Mouse (Mus musculus): ENCODE measurements around the gene Nmur1. TPM values are rescaled to one million over a fixed set of nuclear protein-coding genes. Genes with fewer than 3 reads are reported as not detected.
"Not testable (repeated sequence)": the region's sequence is repeated elsewhere in the genome, so short reads cannot be mapped to it uniquely, and the experiment has no call there.

The Nmur1 gene
- total RNA-seq, 2 experiments from 2014 or later = not detected

DNA sequence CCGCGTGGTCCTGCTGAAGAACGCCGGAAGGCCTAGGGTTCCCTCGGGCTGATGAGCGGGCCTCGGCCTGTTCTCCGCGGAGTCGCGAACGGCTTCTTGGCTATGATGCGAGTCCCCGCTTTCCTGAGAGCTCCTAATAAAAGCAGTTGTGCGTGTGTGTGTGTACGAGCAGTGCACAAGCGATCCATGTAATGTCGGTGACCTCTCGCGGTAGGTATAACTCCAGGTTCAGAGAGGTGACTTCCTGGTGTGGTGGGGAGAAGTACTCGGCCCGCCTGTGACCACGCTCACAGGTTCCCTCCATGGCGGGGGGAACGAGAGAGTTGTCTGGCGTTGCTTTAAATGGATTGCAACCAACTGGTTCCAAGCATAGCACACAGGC lies 66.2 kb downstream of the Nmur1 start:
- no peak for DNase-seq (ENCODE audit: low spot score in 2 of 2)

DNA sequence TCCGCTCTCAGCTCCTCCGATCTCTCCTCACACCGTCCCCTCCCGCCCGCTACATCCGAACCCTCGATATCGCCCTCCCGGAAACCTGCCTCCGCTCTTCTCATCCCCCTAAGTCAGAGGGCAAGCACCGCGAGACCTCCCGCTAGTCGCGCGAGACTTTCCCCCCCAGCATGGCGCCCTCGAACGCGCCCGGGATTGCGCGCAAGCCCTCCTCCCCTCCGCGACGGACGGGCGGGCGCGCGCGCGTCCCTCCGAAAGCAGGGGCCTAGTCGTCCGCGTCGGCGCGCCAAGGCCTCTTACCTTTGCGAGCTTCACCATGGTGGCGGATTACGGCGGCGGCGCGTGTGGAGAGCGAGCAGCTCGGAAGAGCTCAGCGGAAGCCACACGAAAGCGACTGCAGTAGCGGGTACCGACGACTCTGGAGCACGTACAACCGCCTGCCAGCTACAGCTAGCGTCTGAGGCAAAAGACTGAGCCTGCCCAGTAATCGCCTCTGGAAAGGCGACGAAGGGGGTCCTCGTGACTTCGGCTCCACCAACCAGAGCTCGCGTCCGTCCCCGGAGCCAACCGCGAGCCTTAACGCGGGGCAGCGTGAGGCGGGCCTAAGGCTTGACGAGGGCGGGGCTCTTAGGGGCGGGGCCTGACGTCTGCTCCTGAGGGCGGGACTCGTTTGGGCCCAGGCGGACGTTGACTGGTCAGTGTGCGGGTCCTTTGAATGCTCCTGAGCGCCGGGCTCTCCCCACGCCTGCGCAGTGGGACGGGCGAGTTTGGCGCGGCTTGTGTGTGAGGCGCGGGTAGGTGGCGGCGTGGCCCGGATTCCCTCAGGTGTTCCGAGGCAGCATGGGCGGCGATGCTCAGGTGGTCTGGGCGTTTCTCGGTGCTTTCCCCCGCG lies 66.9 kb downstream of the Nmur1 start, which contains the start of gene Ncl:
TSS of gene Ncl (minus strand) at position 495 of the 892 bp plus-strand sequence.
- DNase-seq (ENCODE audit: low spot score in 2 of 2) = peak; percentile 93 to 96

DNA sequence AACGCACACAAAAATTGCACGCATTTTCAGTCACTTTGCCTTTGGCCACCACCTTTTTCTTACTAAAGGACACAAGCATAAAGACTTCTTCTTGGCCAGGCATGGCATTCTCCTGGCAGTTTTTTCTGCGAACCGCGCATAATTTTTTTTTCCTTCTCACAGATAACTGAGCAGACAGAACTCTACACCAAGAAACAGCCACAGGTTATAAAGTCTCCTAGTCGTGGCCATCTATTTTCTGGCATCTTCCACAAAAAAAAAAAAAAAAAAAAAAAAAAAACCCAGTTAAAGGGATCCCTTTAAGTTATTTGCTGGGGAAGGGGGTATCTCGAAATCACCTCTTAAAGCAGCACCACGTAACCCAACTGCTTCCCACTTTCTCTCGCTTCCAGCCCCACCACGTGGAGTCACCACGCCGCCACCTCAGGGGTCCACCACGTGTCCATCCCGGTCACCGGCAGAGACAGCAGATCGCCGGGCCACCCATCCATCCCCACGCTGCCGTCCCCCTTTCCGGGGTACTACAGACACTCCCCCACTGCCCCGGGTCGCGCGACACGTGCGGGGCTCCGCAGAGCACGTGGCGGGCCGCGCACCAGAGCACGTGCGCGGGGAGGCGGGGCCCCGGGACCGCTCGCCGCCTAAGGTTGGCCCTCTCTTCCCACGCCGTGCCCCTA lies 67.7 kb downstream of the Nmur1 start:
- DNase-seq (ENCODE audit: low spot score in 2 of 2) = no peak

DNA sequence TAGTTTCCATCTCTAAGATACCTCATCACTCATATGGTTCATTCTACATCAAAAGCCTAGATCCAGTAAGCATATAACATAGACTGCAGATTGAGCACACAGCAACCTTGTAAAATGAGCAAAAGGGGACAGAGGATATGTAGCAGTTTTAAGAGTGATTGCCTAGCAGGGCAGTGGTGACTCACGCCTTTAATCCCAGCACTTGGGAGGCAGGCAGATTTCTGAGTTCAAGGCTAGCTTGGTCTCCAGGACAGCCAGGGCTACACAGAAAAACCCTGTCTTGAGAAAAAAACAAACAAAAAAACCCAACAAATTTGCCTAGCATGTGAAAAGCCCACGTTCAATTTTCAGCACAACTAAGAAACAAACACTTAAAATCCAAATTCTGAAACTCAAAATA lies 71.8 kb downstream of the Nmur1 start:
- no peak for DNase-seq (ENCODE audit: low spot score in 2 of 2)

DNA sequence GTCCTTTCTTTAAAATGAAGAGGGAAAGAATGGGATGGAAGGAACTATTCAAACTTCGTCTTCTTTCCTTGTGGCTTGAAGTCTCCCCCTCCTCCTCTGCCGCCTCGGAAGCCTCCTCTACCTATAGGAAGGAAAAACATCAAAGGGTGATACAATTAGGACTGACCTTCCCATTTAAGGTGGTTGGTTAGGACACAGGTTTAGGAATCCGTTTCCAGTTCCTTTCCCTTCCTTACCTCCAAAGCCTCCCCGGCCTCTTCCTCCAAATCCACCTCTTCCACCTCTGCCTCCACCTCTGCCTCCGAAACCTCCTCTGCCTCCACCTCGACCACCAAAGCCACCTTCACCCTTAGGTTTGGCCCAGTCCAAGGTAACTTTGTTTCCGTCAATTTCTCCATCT lies 75.5 kb downstream of the Nmur1 start:
- no peak for DNase-seq (ENCODE audit: low spot score in 2 of 2)

DNA sequence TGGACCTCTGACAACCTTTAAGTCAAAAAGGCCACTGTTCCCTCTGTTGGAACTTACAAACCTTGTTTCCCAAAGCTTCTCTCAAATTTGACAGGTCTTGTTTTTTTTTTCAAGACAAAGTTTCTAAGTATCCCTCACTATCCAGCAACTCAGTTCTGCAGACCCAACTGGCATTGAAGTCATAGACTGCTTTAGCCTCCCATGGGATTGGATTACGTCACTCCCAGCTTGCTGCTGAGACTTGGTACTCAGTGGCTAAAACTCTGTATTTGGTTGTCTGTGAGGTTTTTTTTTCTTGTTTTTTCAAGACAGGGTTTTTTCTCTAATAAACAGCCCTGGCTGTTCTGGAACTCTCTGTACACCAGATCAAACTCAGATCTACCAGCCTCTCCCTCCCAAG lies 76.3 kb downstream of the Nmur1 start:
- DNase-seq (ENCODE audit: low spot score in 2 of 2) = no peak

DNA sequence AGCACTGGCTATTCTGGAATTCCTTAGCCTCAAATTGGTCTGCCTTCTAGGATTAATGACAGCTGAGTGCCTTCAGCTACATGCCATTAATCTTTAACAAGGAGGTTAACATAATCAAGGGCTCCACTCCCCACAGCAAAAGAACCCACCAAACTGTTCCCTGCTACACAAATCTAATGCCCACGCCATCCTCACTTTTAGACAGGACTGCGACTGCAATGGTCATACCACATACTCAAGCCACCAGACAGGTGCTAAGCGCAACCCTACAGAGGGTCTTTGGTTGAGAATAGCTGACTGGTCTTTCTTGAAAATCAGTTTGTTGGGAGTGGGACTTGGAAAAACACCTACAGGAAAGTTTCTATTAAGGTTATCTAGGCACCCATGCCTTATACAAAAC lies 76.8 kb downstream of the Nmur1 start:
- no peak for DNase-seq (ENCODE audit: low spot score in 2 of 2)

DNA sequence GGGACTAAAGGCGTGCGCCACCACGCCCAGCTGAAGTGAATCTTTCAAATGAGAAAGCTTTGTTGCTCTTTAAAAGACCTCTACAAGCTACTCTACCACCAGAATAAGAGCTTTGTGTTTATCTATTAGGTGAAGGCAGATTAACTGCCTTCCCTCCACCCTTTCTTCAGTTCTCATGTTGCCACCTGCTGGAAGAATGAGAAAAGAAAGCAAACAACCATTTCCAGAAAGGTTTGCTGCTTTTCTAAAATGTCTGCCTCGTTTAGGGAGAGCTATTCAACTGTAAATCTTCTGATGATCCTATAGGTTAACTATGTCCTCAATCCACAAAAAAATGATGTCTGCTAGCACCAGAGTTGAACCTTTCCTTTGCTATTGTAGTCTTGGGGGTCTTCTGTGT lies 77.2 kb downstream of the Nmur1 start:
- no peak for DNase-seq (ENCODE audit: low spot score in 2 of 2)

DNA sequence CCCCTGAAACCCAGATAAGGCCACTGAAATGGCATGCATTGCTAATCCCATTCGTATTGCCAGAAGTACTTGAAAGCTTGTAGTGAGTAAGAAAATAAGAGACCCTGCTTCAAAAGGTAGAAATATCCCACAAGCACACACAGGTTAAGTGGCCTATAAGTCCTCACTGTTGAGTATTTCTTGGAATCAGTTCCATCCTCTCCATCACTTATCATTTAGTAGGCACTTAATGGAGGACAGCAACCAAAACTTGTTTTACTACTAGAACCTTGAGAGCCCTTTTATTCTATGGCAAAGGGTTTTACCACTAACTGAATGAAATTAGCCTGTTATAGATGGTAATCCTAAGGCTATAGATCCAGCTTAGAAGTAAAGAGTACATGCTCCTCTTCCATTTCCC lies 77.9 kb downstream of the Nmur1 start:
- no peak for DNase-seq (ENCODE audit: low spot score in 2 of 2)

DNA sequence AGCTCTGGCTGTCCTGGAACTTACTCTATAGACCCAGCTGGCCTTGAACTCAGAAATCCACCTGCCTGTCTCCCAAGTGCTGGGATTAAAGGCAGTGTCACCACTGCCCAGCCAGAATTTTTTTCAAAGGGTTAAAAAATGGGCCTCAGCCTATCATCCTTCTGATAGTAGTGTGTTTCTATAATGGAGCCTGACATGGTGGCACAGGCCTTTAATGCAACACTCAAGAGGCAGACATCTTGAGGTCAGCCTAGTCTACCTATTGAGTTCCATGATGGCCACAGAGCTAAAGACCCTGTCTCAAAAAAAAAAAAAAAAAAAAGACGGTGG lies 78.3 kb downstream of the Nmur1 start:
- DNase-seq (ENCODE audit: low spot score in 2 of 2) = no peak

DNA sequence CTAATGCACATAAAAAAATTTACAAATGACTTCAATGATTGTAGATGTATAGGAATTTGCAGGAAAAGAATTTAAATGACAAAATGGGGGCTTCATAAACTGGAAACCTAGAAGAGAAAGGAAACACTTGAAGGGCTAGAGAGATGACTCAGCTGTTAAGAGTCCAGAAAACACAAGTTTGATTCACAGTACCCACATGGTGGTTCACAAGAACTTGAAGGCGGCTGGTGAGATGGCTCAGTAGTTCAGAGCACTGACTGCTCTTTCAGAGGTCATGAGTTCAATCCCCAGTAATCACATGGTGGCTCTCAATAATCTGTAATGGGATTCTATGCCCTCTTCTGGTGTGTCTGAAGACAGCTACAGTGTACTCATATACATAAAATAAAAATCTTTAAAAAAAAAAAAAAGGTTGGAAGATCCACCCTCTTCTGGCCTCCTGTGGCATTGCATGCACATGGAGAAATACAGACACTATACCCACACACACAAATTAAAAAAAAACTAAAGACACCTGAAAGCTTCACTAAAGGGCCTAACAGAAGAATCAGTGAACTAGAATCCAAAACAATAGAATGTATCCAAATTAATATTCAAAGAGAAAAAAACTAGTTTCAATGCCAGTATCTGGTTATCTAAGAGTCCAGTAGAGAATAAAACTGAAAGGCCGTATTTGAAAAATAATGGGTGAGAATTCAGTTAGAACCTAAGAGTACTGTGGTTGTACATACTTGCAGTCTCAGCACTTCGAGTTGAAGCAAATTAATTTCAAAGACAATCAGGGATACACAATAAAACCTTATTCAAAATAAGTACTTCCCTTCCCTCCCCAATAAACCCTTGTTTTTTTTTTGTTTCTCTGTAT lies 78.9 kb downstream of the Nmur1 start:
- DNase-seq (ENCODE audit: low spot score in 2 of 2) = no peak

DNA sequence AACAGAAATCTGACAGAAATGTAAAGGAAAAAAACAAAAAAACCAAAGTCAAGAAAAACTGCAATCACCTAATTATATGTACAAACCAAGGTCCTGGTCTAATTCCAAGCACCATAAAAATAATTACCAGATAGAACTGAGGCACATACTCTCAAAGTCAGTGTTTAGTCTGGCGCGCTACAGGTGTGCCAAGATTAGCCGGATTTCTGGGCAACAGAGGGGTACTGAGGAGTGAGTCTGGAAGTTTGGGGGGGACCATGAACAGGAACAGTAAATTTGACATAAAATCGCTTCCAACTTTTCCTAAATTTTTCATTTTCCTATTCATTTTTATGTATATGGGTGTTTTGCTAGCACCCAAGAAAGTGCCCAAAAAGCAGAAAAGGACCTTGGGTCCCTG lies 80.1 kb downstream of the Nmur1 start:
- DNase-seq (ENCODE audit: low spot score in 2 of 2) = no peak

DNA sequence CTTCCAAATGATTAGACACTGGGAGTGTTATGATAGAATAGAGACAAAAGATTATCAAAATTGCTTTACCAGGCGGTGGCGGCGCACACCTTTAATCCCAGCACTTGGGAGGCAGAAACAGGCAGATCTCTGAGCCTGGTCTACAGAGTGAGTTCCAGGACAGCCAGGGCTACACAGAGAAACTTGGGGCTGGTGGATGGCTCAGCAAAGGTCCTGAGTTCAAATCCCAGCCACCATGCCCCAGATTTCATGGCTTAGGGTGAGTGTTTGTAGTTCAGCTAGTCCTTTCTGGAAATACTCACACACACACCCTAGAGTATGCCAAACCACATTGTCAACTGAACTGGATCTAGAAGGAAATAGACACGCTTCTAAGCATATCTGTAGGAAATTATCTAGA lies 81.0 kb downstream of the Nmur1 start:
- DNase-seq (ENCODE audit: low spot score in 2 of 2) = no peak

DNA sequence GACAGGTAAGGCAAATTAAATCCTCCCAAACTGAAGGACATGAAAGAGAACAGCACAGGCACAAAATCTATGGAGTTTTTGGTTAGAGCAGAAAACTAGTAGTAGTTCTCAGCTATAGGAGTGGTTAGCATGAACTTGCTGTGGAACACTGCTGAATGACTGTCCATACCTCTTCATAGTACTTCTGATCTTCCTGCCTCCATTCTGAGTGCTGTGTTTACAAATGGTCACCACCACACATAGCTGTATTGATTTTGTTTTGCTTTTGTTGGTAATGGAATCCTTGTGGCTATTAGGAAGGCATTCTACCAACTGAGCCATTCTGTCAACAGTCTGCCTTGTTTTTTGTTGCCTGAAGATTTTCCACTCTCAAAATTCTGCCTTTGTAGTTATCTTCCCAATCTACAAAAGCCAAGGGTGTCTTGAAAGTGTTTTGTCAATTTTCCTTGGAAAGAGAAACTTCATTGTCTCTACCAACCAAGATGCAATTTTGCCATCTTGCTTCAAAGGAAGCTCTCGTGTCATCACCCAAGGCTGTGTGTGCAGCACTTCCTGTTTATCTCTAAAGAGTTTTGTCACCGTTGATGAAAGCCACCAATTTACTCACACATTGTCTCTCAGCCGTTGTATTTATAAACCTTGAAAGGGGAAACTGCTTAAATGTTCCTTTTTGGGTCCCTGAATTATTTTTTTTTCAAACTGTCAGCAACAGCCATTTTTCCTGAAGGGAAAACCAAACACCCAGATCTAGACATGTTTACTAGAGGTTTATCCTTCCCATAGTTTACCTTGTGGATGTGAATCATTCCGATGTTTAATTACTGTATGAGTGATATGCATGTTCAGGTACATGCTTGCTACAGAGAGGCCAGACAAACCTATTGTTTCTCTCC lies 81.8 kb downstream of the Nmur1 start:
- no peak for DNase-seq (ENCODE audit: low spot score in 2 of 2)

DNA sequence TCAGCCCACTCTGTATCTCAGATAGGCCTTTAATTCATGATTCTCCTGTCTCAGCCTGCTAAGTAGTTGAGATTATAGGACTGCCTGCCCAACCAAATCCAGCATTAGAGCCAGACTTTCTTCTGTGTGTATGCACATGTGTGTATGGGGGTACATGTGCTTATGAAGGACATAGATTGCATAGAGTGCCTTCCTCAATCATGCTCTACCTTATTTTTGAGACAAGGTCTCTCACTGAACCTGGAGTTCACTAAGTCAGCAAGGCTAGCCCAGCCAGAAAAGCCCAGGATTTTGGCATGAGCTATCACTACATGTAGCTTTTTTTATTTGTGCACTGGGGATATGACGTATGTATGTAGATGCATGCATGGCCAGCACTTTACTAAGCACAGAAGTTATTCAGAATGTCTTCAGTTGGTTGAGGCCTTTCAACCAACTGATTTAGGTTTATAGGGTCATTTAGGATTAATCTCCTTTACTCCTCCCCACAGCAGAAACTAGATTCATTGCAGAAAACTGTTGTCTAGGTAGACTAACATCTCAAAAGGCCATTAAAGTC lies 82.9 kb downstream of the Nmur1 start:
- DNase-seq (ENCODE audit: low spot score in 2 of 2) = no peak

DNA sequence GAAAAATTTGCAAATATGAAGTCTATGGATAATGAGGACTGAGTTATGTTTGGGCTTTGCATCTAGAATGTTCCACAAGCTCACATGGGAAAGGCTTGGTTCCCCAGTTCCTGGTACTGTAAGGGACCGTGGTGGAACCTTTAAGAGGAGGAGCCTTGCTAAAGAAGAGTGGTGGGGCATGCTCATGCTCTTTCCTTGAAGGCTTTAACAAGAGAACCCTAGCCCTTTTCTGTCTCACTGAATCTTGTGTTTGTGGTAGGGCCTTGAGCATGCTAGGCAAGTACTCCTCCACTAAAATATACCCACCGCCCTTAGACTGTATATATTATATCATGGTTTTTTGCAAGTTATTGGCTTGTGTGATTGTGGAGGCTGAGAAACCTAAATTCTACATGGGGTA lies 83.7 kb downstream of the Nmur1 start:
- no peak for DNase-seq (ENCODE audit: low spot score in 2 of 2)

DNA sequence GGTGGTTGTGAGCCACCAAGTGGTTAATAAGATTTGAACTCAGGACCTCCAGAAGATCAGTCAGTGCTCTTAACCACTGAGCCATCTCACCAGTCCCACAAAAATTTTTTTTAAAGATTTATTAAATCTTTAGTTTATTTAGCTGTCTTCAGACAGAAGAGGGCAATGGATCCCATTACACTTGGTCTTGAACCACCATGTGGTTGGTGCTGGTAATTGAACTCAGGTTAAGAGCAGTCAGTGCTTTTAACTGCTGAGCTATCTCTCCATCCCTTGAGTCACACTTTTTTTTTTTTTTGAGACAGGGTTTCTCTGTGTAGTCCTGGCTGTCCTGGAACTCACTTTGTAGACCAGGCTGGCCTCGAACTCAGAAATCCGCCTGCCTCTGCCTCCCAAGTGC lies 84.9 kb downstream of the Nmur1 start:
- DNase-seq (ENCODE audit: low spot score in 2 of 2) = not testable (repeated sequence)

DNA sequence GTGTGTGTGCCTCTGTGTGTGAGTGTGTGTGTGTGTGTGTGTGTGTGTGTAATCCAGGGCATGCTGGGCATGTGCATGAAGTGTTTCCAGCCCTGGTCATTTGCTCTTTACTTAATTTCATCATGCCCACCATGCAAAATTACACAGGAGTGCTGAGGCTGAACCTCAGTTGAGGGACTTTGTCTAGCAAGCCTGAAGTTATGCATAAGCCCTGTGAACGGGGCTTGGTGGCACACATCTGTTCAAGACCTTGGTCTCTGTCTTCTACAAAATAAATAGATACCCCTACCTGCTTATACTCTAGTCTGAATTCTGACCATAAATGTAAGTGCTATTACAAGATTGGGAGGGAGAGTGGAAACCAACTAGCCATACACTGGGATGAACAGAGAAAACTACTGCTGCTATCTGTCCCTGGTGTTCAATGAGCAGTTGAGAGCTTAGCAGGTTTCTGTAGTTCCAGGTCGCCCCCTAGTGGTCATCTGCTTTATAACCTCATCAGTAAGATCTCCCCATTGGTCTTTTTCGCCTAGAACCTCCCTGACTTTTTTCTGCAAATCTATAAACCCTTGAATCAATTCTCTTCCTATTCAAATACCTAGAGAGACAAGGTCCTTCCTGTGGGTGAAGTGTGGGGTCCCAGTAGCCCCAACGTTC lies 86.7 kb downstream of the Nmur1 start:
- peak; percentile 16 to 64 for DNase-seq (ENCODE audit: low spot score in 2 of 2)

DNA sequence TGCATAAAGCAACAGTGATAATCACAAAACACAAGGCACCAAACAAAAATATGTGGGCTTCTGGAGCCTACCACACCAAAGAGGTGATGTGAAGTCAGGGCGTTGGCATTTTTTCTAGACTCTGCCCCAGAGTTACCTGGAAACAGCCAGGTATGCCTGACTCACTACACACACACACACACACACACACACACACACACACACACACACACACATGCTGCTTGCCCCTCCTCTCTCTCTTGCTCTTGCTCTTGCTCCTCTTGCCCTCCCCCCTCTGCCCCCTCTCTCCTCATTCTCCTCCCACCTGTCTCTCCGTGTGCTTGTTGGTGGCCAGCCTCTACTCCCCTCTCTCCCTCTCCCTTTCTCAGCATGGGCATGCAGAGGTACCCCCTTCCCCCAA lies 89.7 kb downstream of the Nmur1 start:
- no peak for DNase-seq (ENCODE audit: low spot score in 2 of 2)
